Mouse (Mus musculus) c-Kit-positive CD71-positive TER-119-negative erythroid progenitor cells, embryonic 14.5 days (primary cell): ENCODE results near the gene Exoc6b.

Experiments
- DNase-seq: peaks from one replicate; pipeline ENCODE4 v3.0.0-alpha.2; 2013; ENCODE audit warnings: low read depth

Gene Exoc6b

DNA sequence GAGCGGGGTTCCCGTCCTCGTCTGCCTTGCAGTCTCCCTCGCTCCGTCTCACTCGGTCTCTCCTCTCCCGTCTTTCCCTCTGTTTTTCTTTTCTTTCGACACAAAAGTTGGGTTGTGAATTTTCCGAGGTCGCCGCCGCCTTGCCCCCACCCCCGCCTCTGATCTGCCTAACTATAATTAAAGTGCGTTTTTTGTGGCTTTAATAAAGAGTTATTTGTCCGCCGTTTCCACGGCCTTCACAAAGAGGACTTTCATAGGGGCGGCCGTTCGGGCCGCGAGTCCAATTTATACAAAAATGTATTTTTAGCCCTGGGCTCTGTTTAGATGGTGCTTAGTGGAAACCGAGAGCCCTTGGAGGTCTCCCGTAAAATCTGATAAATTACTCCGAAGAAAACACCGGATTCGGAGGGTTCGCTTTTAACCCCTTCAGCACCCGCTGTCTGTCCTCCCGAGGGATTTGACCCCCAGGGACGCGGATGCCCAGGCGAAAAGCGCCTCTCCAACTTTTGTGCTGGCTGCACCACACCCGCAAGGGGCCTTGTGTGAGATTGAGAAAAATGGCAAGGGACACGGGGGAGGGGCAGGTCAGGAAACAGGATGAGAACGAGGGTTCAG lies 483.5 kb downstream of the Exoc6b start:
- DNase-seq: no peak

DNA sequence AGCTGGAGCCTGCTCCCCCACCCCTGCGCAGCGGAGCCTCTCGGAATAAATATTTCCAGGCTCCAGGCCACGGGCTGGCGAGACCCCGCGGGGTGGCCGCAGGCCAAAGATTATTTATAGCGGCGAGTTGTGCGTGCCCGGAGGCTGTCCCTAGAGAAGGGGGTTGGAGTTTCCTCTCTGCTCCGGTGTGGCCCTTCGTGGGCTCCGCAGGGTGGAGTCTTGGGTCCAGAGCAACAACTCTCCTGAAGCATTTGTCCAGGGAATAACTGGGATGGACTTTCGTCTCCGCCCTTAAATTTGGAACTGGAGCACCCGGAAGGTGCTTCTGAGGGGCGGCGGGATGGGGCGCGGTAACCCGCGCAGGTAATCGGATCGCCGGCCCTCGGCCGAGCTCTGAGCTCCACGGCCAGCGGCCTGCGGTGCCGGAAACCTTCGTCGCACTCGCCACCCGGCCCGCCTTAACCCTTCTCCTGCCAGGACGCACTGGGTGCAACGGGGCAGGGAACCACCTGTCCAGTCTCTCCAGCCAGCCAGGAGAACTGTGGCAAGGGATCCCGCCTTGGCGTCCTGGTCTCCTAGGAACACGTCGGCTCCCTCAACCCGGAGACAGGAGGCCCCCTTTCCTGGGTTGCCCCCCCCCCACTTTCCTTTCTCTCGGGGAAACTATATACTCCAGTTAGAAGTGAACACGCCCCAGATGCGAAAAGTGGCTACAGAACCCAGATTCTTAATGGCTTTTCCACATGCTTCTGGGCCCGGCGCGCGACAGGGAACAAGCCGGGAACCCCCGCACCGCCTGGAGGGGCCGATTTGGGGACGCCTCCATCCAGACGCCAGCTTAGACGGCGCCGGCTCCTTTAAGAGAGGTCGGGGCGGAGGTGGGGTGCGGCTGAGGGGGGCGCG lies 484.3 kb downstream of the Exoc6b start:
- DNase-seq: no peak

DNA sequence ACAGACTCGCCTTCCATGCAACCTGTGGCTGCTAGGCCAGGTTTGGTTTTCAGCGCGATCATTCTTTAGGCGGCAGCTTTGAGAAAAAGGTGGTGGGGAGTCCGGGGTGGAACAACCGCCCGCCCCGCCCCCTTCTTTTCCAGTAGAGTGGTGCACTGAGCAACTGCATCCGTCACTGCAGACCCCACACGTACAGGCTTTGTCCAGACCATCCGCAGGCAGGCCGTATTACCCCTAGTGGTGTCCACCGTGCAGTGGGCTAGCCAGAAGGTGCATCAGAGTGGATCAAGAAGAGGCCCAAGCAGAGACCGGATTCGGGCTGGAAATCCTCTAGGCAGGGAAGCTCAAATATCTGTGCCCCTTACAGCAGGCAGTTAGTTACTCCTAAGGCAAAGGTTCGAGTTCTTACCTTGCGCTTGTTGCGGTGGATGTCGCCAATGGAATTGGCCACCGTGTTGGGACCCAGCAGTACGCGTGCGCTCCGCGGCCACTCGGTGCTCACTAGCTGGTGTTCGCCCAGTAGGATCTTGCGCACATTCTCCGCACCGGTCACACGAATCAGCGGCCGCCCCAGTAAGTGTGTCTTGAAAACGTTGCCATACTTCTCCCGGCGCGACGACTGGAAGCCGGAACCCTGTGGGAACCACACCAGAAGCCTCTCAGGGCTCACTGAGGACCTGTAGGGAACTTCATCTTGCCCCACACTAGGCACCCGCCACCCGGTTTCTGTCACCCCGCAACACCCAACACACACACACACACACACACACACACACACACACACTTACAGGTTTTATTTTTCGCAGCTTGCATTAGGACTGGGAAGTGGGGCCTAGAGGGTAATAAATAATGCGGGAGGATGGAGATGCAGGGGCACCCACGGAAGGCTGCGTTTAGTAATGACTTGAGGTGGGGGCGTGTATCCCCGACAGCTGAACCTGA lies 485.2 kb downstream of the Exoc6b start:
- no peak for DNase-seq

DNA sequence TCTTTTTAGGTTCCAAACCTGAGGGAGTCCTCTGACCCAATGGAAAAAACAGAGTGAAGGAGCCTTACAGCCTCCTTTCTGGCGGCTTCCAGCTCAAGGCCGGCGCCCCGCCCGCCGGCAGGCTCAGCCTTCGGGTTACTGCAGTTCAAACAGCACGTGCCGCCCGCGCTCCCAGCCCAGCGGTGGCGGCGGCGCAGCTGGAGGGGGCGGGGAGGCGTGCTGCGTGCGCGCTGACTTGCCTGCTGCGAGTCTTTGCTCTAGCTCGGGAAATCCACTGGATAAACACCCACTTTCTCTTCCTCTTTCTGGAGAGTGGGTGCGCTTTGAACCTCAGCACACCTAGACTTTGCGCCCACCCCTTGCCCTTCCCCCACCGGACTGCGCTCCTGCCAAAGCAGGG lies 485.9 kb downstream of the Exoc6b start:
- DNase-seq: no peak

DNA sequence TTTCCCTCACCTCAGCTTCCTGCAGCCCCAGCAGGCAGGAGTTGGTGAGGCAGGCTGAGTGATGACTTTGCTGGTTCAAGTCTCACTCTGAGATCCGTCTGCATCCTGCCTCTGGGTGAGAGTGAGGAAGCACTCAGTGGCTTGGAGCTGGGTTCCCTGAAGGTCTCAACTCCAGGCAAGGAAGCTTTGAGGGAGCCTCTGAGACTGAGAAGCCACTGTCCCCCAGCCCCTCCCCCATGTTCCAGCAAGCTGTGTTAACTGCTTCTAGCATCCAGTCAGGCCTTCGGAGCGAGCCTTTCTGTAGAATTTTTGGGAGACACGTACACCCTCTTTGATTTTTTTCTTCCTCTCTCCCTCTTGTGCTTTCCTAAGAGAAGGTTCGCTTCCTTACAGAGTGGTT lies 486.5 kb downstream of the Exoc6b start:
- DNase-seq: no peak

DNA sequence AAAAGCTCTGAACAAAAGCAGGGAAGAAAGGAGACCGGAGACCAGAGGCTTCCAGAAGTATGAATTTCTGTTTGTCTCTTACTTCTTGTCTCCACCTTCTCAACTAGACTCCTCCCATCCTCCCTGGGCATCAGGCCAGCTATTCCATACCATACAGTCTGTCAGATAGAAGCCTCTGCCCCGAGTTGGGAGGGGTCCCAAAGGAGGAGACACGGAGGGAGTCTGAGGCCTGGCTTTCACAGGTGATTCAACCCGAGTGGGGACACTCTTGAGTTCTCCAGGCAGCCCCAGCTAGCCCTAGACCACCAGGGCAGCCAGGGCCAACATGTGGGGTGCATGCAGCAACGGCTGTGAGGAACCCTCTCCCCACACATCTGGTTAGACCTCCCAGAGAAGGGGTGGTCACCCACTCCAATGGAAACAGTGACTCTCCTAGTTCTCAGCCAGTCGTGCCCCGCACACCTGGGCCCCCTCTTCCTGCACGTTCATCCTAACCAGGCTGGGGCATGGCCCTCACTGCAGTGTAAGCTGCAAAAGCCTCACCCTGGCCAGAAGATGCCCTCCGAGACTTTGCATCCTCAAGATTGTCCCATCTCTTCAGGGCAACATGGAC lies 487.4 kb downstream of the Exoc6b start:
- DNase-seq: no peak

DNA sequence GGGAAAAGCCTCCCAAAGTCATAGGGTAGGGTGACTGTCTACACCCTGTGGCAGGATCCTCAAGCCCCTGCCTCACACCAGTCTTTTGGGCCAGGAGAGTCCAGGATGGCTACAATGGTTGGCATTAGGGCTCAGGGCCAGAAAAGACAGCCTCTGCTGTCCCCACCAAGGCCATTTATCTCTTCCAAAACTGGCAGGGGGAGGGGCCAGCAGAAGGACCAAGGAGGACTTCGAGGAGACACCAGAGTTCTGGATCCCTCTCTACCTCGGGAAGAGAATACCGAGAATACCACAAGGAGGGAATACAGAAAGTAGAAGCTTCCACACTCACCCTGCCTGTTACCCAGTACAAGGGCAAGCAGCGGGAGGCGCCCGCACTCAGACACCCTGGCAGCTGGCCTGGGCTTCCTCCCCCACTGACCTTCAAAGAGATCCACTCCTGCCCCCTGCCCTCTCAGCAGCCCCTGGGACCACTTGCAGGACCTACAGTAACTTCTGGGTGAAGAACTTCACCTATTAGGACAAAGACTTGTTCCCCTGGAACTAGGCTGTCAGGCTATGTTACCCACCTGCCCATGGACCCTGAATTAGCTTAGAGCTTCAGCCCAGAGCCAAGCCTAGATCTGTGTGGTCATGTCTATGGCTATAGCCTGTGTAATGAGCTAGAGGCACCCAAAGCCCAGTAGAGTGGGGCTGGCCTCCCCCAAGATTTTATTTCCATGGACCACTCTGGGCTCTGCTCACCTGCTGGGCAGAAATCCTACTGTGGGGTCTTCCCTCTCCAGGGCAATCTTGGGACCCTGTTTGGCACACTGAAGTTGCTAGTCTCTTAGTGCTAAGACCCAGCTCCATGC lies 488.1 kb downstream of the Exoc6b start:
- no peak for DNase-seq

DNA sequence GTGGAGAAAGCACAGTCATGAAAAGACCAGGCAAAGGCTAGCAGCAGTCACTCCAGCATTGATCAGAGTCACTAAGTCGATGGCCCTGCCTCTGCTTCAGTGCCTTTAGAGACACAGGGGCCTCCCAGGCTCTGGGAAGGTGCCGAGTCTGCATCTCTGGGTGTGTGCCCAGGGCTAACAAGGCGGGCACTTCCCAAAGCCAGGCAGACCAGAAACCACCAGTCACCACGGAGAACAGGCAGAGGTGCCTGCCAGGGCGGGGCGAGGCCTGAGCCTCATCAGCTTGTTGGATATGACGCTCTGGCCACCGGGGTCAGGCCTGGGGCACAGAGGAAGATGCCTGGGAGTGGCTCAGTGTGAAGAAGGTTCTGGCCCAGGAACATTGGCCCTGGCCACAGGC lies 489.8 kb downstream of the Exoc6b start:
- DNase-seq: no peak

DNA sequence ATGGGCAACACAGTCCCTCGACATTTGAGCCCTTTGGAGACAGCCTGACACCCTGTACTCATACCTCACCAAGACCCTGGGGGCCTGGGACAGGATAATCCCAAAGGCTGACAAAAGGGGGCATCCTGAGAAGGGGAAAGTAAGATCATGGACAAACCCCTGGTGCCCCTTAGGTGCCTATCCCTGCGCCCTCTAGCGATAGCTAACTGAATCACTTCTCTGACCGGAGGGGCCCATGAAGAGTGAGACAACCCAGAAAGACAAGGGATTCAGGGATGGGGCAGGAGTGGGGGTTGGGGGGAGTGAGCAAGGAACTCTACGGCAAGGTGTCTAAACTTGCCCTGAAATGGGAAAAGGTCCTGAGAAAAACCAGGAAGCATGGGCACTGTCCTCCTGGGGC lies 490.4 kb downstream of the Exoc6b start:
- DNase-seq: no peak

DNA sequence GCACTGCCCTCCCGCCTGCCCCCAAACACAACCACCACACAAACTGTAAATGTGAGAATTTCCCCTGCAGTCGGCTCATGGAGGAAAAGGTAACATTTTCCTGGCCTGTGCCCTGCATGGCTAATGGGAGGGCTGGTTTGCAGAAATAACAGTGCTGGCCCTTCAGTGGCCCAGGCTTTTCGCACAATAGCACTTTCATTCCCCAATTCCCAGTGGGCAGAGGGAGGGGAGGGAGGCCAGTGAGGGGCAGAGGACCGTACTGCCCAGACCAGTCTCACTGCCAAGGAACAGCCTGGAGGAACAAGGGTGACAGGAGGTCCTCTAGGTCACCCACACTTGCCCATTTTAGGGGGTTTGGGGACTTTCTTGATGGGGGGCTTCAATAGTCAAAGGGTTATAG lies 491.4 kb downstream of the Exoc6b start:
- DNase-seq: no peak

DNA sequence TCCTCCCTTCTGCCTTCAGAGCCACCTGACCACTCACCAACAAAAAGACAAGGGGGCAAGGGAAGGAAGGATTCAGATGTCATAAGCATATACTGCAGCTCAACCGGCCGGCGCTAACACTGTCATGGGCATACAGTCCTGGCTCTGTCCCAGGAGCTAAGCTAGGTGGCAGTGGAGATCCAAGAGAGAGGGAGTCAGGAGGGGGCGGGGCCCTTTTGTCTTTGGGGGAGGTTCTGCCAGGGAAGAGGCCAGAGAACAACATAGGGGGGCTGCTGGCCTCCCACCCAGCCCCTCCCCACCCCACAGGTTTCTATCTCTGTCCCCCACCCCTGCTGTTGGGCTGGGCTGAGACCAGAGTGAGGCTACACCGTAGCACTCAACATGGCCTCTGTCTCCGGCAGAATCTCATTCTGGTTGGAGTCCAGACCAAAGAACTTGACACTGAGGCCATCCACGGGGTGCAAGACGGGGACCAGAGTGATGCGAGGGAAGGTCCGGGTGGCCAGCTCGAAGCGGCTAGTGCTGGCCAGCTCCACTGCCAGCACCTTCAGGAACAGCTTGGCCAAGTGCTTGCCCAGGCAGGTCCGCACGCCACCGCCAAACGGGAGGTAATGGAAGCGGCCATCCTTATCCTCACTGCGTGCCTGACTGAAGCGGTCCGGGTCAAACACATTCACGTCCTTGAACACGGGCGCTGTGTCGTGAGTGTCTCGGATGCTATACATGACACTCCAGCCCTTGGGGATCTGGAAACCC lies 495.2 kb downstream of the Exoc6b start:
- no peak for DNase-seq

DNA sequence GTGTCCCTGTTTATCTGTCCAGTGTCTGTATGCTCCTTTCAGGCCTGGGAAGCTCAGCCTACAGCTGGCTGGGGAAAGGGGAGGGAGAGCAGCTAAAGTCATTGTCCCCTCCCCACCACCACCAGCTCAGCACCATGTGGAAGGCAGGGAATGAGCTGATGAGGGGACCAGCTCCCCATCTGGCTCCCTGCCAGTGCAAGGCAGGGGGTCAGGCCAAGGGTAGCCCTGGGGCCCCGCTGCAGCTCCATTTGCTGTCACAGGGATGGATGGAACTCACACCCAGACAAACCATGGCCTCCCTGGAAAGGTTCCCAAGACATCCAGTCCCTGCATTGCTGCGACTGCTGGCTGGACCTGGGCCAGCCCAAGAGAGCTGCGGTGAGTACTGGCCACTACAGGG lies 499.3 kb downstream of the Exoc6b start:
- DNase-seq: no peak

DNA sequence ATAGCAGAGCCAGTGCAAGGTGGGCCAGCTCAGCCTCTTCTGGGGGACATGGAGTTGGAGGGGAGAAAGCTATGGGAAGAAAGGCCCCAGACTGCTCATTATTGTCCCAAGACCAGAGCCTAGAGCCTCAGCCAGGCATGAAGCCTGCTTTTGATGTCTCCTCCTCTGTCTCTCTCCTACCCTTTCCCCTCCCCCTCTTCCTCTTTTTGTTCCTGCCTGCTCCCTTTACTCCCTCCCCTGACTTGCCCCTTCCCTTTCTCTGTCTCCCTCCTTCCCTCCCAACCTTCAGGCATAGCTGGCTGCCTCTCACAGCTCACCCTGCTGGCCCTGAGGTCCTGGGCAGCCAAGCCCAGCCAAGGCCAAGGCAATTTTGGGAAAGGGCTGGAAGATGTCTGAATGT lies 499.7 kb downstream of the Exoc6b start:
- no peak for DNase-seq

DNA sequence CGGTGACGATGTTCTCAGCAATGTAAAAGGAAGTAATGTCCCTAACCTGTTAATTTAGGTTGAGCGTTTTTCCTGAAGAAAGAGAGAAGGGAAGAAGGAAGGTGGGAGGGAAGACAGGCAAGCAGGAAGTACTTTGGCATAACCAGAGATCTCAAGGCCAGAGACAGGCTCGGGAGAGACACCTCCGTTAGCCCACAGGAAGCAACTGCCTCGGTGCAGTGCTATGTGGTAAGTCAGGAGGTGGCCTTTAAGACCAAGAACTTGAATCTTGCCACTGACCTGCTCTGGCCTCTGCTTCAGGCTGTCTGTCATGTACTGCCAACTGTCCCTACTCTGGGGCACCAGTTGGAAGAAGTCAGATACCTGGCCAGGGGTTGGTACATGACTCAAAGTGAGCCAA lies 500.4 kb downstream of the Exoc6b start:
- DNase-seq: no peak
